Mouse (Mus musculus): ENCODE results near the gene D630003M21Rik. TPM values are rescaled to one million over a fixed set of nuclear protein-coding genes. Genes with fewer than 3 reads are reported as not detected.

Gene D630003M21Rik
- polyA plus RNA-seq, 1 experiment from 2014 or later, result 1.6 TPM

- no peak overlapping the region for H3K27ac ChIP-seq
- H3K27me3 ChIP-seq (replicated peaks), result no peaks in the 10 kb centered on the region
- no peaks in the 10 kb centered on the region for H3K36me3 ChIP-seq (replicated peaks)
- no peak overlapping the region for H3K4me3 ChIP-seq
- WGBS, result 27% methylated on average over 6 of the region's 6 CpGs
- no peaks in the 10 kb centered on the region for H3K9me3 ChIP-seq
- no peak for ATAC-seq (replicated peaks)
- no peak overlapping the region for H3K9ac ChIP-seq
- H3K4me2 ChIP-seq, result no peak overlapping the region
- peaks cover 19% of the 10 kb centered on the region for H3K4me1 ChIP-seq
Measured at GRCm38 (mm10) chr2:158230617-158231016, 1.6 kb upstream of the D630003M21Rik start.

- 26% methylated on average over 7 of the region's 7 CpGs for WGBS
- Histone ChIP-seq H3K4me2 (peak overlapping the region; percentile 92), H3K27me3 (replicated peaks) (no peaks in the 10 kb centered on the region), H3K27ac (peak overlapping the region; percentile 26), H3K36me3 (replicated peaks) (no peaks in the 10 kb centered on the region), H3K4me1 (peaks cover 19% of the 10 kb centered on the region), H3K9ac (peak overlapping the region; percentile 32), H3K9me3 (no peaks in the 10 kb centered on the region), H3K4me3 (peak overlapping the region; percentile 45)
- ATAC-seq (replicated peaks), result peak; percentile 19; the same call in 1 of the 2 replicates
Measured at GRCm38 (mm10) chr2:158229503-158229892, 476 bp upstream of the D630003M21Rik start.

GRCm38 (mm10) chr2:158225301-158225700, 3.7 kb downstream of the D630003M21Rik start:
- Histone ChIP-seq H3K9me3 (no peaks in the 10 kb centered on the region), H3K27ac (no peak overlapping the region), H3K36me3 (replicated peaks) (no peaks in the 10 kb centered on the region), H3K4me2 (no peak overlapping the region), H3K4me3 (no peak overlapping the region), H3K4me1 (peaks cover 16% of the 10 kb centered on the region), H3K9ac (no peak overlapping the region), H3K27me3 (replicated peaks) (no peaks in the 10 kb centered on the region)
- no peak for ATAC-seq (replicated peaks)
- 76% methylated on average over 5 of the region's 5 CpGs for WGBS

GRCm38 (mm10) chr2:158223497-158223896, 5.5 kb downstream of the D630003M21Rik start:
- Histone ChIP-seq H3K4me3 (no peak overlapping the region), H3K4me2 (no peak overlapping the region), H3K9me3 (no peaks in the 10 kb centered on the region), H3K36me3 (replicated peaks) (no peaks in the 10 kb centered on the region), H3K4me1 (peaks cover 3% of the 10 kb centered on the region; the same call in 1 of the 2 replicates), H3K27ac (no peak overlapping the region), H3K9ac (no peak overlapping the region), H3K27me3 (replicated peaks) (no peaks in the 10 kb centered on the region)
- WGBS, result 90% methylated on average over 3 of the region's 3 CpGs
- ATAC-seq (replicated peaks), result no peak

GRCm38 (mm10) chr2:158222664-158223063, 6.4 kb downstream of the D630003M21Rik start:
- Histone ChIP-seq H3K27ac (no peak overlapping the region), H3K9me3 (no peaks in the 10 kb centered on the region), H3K4me2 (no peak overlapping the region), H3K9ac (no peak overlapping the region), H3K27me3 (replicated peaks) (no peaks in the 10 kb centered on the region), H3K4me3 (no peak overlapping the region), H3K4me1 (no peaks in the 10 kb centered on the region), H3K36me3 (replicated peaks) (no peaks in the 10 kb centered on the region)
- 70% methylated on average over 4 of the region's 4 CpGs for WGBS
- no peak for ATAC-seq (replicated peaks)

- WGBS, result 90% methylated on average over 9 of the region's 9 CpGs
- no peak for ATAC-seq (replicated peaks)
- Histone ChIP-seq H3K4me2 (no peak overlapping the region), H3K27ac (no peak overlapping the region), H3K4me3 (no peak overlapping the region), H3K9ac (no peak overlapping the region), H3K4me1 (no peaks in the 10 kb centered on the region), H3K36me3 (replicated peaks) (no peaks in the 10 kb centered on the region), H3K9me3 (no peaks in the 10 kb centered on the region), H3K27me3 (replicated peaks) (no peaks in the 10 kb centered on the region)
Measured at GRCm38 (mm10) chr2:158221446-158222084, 7.5 kb downstream of the D630003M21Rik start.

GRCm38 (mm10) chr2:158219562-158219961, 9.5 kb downstream of the D630003M21Rik start:
- Histone ChIP-seq H3K4me2 (no peak overlapping the region), H3K36me3 (replicated peaks) (no peaks in the 10 kb centered on the region), H3K9ac (no peak overlapping the region), H3K9me3 (no peaks in the 10 kb centered on the region), H3K27me3 (replicated peaks) (no peaks in the 10 kb centered on the region), H3K27ac (no peak overlapping the region), H3K4me3 (no peak overlapping the region), H3K4me1 (no peaks in the 10 kb centered on the region)
- no peak for ATAC-seq (replicated peaks)
- 94% methylated on average over 2 of the region's 2 CpGs for WGBS

GRCm38 (mm10) chr2:158216510-158216909, 12.5 kb downstream of the D630003M21Rik start:
- no peaks in the 10 kb centered on the region for H3K27me3 ChIP-seq (replicated peaks)
- peaks cover under 1% of the 10 kb centered on the region; the same call in 1 of the 2 replicates for H3K4me1 ChIP-seq
- no peak overlapping the region for H3K9ac ChIP-seq
- H3K27ac ChIP-seq, result no peak overlapping the region
- H3K9me3 ChIP-seq, result no peaks in the 10 kb centered on the region
- 90% methylated on average over 8 of the region's 8 CpGs for WGBS
- no peak for ATAC-seq (replicated peaks)
- H3K36me3 ChIP-seq (replicated peaks), result no peaks in the 10 kb centered on the region
- H3K4me3 ChIP-seq, result no peak overlapping the region
- H3K4me2 ChIP-seq, result no peak overlapping the region

GRCm38 (mm10) chr2:158215283-158216117, 13.5 kb downstream of the D630003M21Rik start:
- Histone ChIP-seq H3K4me2 (no peak overlapping the region), H3K4me3 (no peak overlapping the region), H3K27ac (no peak overlapping the region), H3K4me1 (peaks cover 5% of the 10 kb centered on the region), H3K9me3 (no peaks in the 10 kb centered on the region), H3K9ac (no peak overlapping the region), H3K27me3 (replicated peaks) (no peaks in the 10 kb centered on the region), H3K36me3 (replicated peaks) (no peaks in the 10 kb centered on the region)
- ATAC-seq (replicated peaks), result no peak
- 64% methylated on average over 9 of the region's 9 CpGs for WGBS

- no peak for ATAC-seq (replicated peaks)
- H3K4me2 ChIP-seq, result no peak overlapping the region
- H3K4me3 ChIP-seq, result no peak overlapping the region
- no peaks in the 10 kb centered on the region for H3K36me3 ChIP-seq (replicated peaks)
- 59% methylated on average over 4 of the region's 4 CpGs for WGBS
- no peak overlapping the region for H3K9ac ChIP-seq
- H3K27ac ChIP-seq, result no peak overlapping the region
- H3K27me3 ChIP-seq (replicated peaks), result no peaks in the 10 kb centered on the region
- peaks cover 5% of the 10 kb centered on the region for H3K4me1 ChIP-seq
- no peaks in the 10 kb centered on the region for H3K9me3 ChIP-seq
Measured at GRCm38 (mm10) chr2:158211764-158212471, 17.1 kb downstream of the D630003M21Rik start.

- no peak for ATAC-seq (replicated peaks)
- Histone ChIP-seq H3K27me3 (replicated peaks) (no peaks in the 10 kb centered on the region), H3K9ac (no peak overlapping the region), H3K4me1 (peaks cover 5% of the 10 kb centered on the region), H3K4me3 (no peak overlapping the region), H3K4me2 (peak overlapping the region; percentile 5; the same call in 1 of the 2 replicates), H3K36me3 (replicated peaks) (no peaks in the 10 kb centered on the region), H3K27ac (no peak overlapping the region), H3K9me3 (no peaks in the 10 kb centered on the region)
- 17% methylated on average over 10 of the region's 10 CpGs for WGBS
Measured at GRCm38 (mm10) chr2:158210958-158211357, 18.1 kb downstream of the D630003M21Rik start.

GRCm38 (mm10) chr2:158210503-158210902, 18.5 kb downstream of the D630003M21Rik start:
- H3K9ac ChIP-seq, result no peak overlapping the region
- no peak overlapping the region for H3K4me3 ChIP-seq
- ATAC-seq (replicated peaks), result no peak
- H3K4me1 ChIP-seq, result peaks cover 5% of the 10 kb centered on the region
- H3K27ac ChIP-seq, result no peak overlapping the region
- H3K9me3 ChIP-seq, result no peaks in the 10 kb centered on the region
- H3K36me3 ChIP-seq (replicated peaks), result no peaks in the 10 kb centered on the region
- 47% methylated on average over 4 of the region's 4 CpGs for WGBS
- no peaks in the 10 kb centered on the region for H3K27me3 ChIP-seq (replicated peaks)
- H3K4me2 ChIP-seq, result no peak overlapping the region

Measured in midbrain, embryonic 15.5 days (tissue).